Mouse (Mus musculus) retina, embryonic 14.5 days (tissue): Measurements from ENCODE around the gene Ppp1r36.

Experiments used
- DNase-seq: peaks from one replicate; pipeline ENCODE4 v3.0.0-alpha.2; 2015; ENCODE audit warnings: low spot score

The Ppp1r36 gene

GRCm38 (mm10) chr12:76417433-76417854, at the start of gene Ppp1r36:
Gene Ppp1r36, plus strand, starts transcription at chr12:76417538.
- peak; percentile 55 for DNase-seq

GRCm38 (mm10) chr12:76368201-76368789, 49.0 kb upstream of the Ppp1r36 start:
- no peak for DNase-seq

- no peak for DNase-seq
Measured at GRCm38 (mm10) chr12:76368790-76369205, 48.5 kb upstream of the Ppp1r36 start.

GRCm38 (mm10) chr12:76369206-76369977, 47.9 kb upstream of the Ppp1r36 start, which contains the start of gene Zbtb25:
Gene Zbtb25, minus strand, starts transcription at chr12:76369602.
- DNase-seq: peak; percentile 89

GRCm38 (mm10) chr12:76369978-76370830, 47.1 kb upstream of the Ppp1r36 start, which contains the start of gene Zbtb1:
Gene Zbtb1, plus strand, starts transcription at chr12:76370266.
- DNase-seq: peak; percentile 79

GRCm38 (mm10) chr12:76370831-76371571, 46.3 kb upstream of the Ppp1r36 start:
- DNase-seq: peak; percentile 73

GRCm38 (mm10) chr12:76372046-76372445, 45.3 kb upstream of the Ppp1r36 start:
- DNase-seq: no peak

- peak; percentile 17 for DNase-seq
Measured at GRCm38 (mm10) chr12:76372881-76373818, 44.2 kb upstream of the Ppp1r36 start.

- DNase-seq: no peak
Measured at GRCm38 (mm10) chr12:76373991-76374390, 43.3 kb upstream of the Ppp1r36 start.

- DNase-seq: no peak
Measured at GRCm38 (mm10) chr12:76374911-76375310, 42.4 kb upstream of the Ppp1r36 start.

GRCm38 (mm10) chr12:76375506-76375905, 41.8 kb upstream of the Ppp1r36 start:
- no peak for DNase-seq

GRCm38 (mm10) chr12:76376649-76377048, 40.7 kb upstream of the Ppp1r36 start:
- peak; percentile 65 for DNase-seq

- DNase-seq: no peak
Measured at GRCm38 (mm10) chr12:76377059-76377458, 40.3 kb upstream of the Ppp1r36 start.

- DNase-seq: no peak
Measured at GRCm38 (mm10) chr12:76377726-76378125, 39.6 kb upstream of the Ppp1r36 start.

GRCm38 (mm10) chr12:76378556-76378955, 38.8 kb upstream of the Ppp1r36 start:
- no peak for DNase-seq

- DNase-seq: no peak
Measured at GRCm38 (mm10) chr12:76380151-76380550, 37.2 kb upstream of the Ppp1r36 start.

GRCm38 (mm10) chr12:76385342-76385741, 32.0 kb upstream of the Ppp1r36 start:
- DNase-seq: no peak

GRCm38 (mm10) chr12:76388794-76389193, 28.5 kb upstream of the Ppp1r36 start:
- no peak for DNase-seq

- no peak for DNase-seq
Measured at GRCm38 (mm10) chr12:76391595-76392271, 25.6 kb upstream of the Ppp1r36 start.

- DNase-seq: no peak
Measured at GRCm38 (mm10) chr12:76392979-76393378, 24.4 kb upstream of the Ppp1r36 start.
